Mouse (Mus musculus) heart, adult 2 months (tissue): ENCODE measurements around the gene Galr2.

Experiments
- CTCF ChIP-seq: fragments of 200-600 bp; IDR thresholded peaks from 2 replicates; pipeline ENCODE4 v1.8.1; 2022; ENCODE audit warnings: antibody characterized with exemption, mild to moderate bottlenecking, moderate library complexity
- EP300 ChIP-seq: fragments of 200-500 bp; IDR thresholded peaks from 2 replicates; pipeline ENCODE4 v1.6.1; 2011; ENCODE audit warnings: low read depth, low read length, control low read depth; ENCODE audit not compliant: insufficient read depth
- POLR2A ChIP-seq: fragments of 200-500 bp; IDR thresholded peaks from 2 replicates; pipeline ENCODE4 v1.6.1; 2011; ENCODE audit warnings: mild to moderate bottlenecking, low read depth, low read length, control low read depth; ENCODE audit not compliant: insufficient read depth

GRCm38 (mm10) chr11:116332232-116332982 is 51.7 kb downstream of the Galr2 start:
- TF ChIP-seq EP300 (no peak), CTCF (no peak), POLR2A (no peak)
